Mouse (Mus musculus): ENCODE data around the gene Nck1.

- TF ChIP-seq GATA1 (IDR thresholded peaks at IDR 0.05; ENCODE audit: low read length) (no peak), TAL1 (IDR thresholded peaks at IDR 0.05; ENCODE audit: low read length) (no peak)
Observed at GRCm38 (mm10) chr9:100465380-100465779, 80.6 kb downstream of the Nck1 start.
